Mouse (Mus musculus) B cell, adult (primary cell): Measurements from ENCODE around the gene Olfr982. TPM values are rescaled to one million over a fixed set of nuclear protein-coding genes. Genes with fewer than 3 reads are reported as not detected.

Source experiments
- total RNA-seq: library from RNA; stranded (reverse); gene quantifications from 4 replicates; pipeline ENCODE4 v1.2.4, GENCODE M21; 2023; ENCODE audit not compliant: inconsistent age

Olfr982 gene
- total RNA-seq: not detected in 4 replicates

GRCm38 (mm10) chr9:40073529-40073928, at the start of gene Olfr982:
Olfr982 (plus strand) TSS chr9:40073829.

GRCm38 (mm10) chr9:40093495-40093894, 19.9 kb downstream of the Olfr982 start, which contains the start of gene Olfr983:
Olfr983 (minus strand) TSS chr9:40093595.

GRCm38 (mm10) chr9:40114106-40114505, 40.5 kb downstream of the Olfr982 start, which contains the start of gene Olfr984:
Olfr984 (minus strand) TSS chr9:40114206.

Other genes starting within 250 kb of the Olfr982 start
- not detected in 4 replicates for gene Olfr971, start 237.0 kb upstream of the Olfr982 start, total RNA-seq
- not detected in 4 replicates for gene Olfr972, start 207.4 kb upstream of the Olfr982 start, total RNA-seq
- gene Olfr229, start 166.5 kb upstream of the Olfr982 start, total RNA-seq: not detected in 4 replicates
- not detected in 4 replicates for gene Olfr974, start 136.3 kb upstream of the Olfr982 start, total RNA-seq
- gene Olfr975, start 121.8 kb upstream of the Olfr982 start, total RNA-seq: not detected in 4 replicates
- gene Olfr976, start 112.7 kb upstream of the Olfr982 start, total RNA-seq: not detected in 4 replicates
- not detected in 4 replicates for gene Olfr978, start 81.7 kb upstream of the Olfr982 start, total RNA-seq
- gene Olfr979, start 70.4 kb upstream of the Olfr982 start, total RNA-seq: not detected in 4 replicates
- not detected in 4 replicates for gene Olfr980, start 64.2 kb upstream of the Olfr982 start, total RNA-seq
- not detected in 4 replicates for gene Olfr981, start 52.4 kb upstream of the Olfr982 start, total RNA-seq
- not detected in 4 replicates for gene Olfr983, start 19.8 kb downstream of the Olfr982 start, total RNA-seq
- not detected in 4 replicates for gene Olfr984, start 40.4 kb downstream of the Olfr982 start, total RNA-seq
- gene Olfr985, start 56.4 kb downstream of the Olfr982 start, total RNA-seq: not detected in 4 replicates
- not detected in 4 replicates for gene Tmem225, start 74.3 kb downstream of the Olfr982 start, total RNA-seq
- not detected in 4 replicates for gene Olfr986, start 107.1 kb downstream of the Olfr982 start, total RNA-seq
- gene Zfp202, start 118.5 kb downstream of the Olfr982 start, total RNA-seq: 1.5 to 2.3 TPM (median 1.9 TPM) in 4 replicates
- not detected in 4 replicates for gene Scn3b, start 195.4 kb downstream of the Olfr982 start, total RNA-seq